Mouse (Mus musculus) NIH3T3 (cell line): ENCODE data around the gene Ptgdr2.

Source experiments
- DNase-seq: peaks from one replicate; pipeline ENCODE4 v3.0.0-alpha.2; 2012; ENCODE audit warnings: low read depth

Gene Ptgdr2

DNA sequence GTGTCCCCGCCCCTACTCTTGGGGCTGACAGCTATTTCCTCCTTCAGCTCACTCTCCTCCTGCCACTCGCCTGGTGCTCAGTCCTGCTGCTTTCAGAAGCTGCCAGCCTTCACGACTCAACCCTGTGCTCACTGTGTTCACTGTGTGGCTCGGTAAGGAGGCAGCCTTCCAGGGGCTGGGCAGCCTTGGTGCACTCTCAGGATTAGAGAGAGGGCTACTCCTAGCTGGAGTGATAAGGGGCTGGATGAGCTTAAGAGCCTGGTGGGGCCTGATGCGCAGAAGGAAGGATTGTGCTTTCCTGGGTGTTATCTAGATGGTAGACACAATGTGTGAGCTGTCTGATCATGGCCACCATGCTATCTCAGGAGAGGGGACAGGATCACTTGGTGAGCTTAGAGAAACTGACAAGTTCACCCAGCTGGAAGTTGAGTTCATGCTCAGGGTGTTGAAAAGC, at the start of gene Ptgdr2:
TSS of gene Ptgdr2 (plus strand) at position 51 of the 454 bp plus-strand sequence.
- DNase-seq, result no peak

DNA sequence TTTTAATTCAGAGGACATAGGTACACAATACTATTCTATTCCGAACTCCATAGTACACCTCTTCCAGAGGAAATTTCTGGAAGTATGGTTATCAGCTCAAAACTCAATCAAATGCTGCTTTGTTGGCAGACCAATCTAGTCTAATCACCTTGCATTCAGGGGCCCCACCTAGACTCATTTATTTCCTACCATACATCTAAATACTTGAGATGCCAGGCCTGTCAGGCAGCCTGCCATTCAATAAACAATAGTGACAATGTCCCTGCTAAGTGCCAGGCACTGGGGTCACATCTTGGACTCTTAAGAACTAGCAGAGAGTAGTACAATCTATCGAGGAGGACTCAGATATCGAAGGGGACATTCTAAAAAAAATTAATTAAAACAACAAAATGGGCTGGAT, 44.8 kb upstream of the Ptgdr2 start:
- DNase-seq, result no peak

DNA sequence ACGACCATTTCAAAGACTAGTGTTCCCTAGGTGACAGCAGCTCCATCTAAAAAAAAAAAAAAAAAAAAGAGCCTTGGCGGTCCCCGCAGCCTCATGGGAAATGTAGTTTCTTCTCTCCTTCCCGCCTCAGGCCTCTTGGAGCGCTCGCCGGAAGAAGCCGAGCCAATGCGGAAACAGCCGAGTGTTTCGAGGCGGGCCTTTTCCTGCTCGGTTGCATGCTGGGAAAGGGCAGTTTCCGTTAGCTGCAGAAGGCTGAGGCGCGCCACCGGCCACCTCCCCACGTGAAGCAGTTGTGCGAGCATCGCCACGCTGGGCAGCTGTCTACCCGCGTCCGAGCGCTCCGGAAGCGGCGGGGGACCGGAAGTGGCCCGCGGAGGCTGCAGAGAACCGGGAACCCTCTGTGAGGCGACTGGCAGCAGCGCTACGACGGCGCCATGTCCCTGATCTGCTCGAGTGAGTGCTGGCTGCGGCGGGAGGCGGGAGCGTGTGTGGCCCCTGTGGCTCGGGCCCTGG, 41.9 kb upstream of the Ptgdr2 start, which contains the start of gene Prpf19:
TSS of gene Prpf19 (plus strand) at position 216 of the 513 bp plus-strand sequence.
- peak; percentile 99 for DNase-seq

DNA sequence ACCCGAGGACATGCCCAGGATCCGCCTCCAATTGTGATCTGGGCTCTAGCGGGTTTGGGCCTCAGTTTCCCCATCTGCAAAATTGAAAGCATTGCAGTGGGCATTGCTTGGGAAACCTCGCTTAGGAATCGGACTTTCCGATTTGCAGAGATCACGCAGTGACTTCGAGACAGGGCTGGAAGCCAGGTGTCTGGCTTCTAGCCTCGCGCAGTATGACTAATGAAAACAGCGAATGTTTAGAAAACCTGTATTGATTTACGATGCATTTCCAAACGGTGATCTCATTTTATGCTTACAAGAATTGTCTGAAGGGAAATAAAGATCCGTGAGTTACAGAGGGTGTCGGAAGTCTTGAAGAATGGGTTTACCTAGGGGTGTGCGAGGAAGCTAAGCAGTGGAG, 41.3 kb upstream of the Ptgdr2 start:
- DNase-seq, result peak; percentile 82

DNA sequence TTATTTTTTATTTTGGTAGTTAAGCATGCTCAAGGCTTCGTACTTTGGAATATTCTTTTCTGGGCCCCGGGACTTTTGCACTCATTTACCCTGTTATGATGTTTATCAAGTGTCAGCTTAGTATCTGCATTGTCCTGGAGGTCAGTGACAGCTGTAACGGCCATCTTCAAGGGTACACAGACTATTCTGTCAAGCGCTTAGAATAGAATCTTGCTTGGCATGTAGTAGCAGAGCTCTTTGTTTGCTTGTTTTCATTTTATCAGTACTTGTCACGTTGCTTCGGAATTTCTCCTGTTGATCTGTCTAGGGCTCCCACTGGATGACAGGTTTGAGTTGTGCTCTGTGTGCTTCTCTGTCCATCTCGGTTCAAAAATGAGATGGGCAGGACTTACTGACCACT, 40.1 kb upstream of the Ptgdr2 start:
- no peak for DNase-seq

DNA sequence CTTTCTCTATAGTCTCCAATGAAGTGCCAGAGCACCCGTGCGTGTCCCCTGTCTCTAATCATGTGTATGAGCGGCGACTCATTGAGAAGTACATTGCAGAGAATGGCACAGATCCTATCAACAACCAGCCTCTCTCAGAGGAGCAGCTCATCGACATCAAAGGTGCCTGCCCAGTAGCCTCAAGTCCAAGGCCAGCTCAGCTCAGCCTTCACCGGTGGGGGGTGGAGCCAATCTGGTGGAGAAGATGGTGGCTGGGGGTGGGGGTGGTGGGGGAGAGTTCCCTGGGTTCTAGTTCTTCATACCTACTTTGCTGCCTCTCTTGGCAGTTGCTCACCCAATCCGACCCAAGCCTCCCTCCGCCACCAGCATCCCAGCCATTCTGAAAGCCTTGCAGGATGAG, 39.5 kb upstream of the Ptgdr2 start:
- DNase-seq, result no peak

DNA sequence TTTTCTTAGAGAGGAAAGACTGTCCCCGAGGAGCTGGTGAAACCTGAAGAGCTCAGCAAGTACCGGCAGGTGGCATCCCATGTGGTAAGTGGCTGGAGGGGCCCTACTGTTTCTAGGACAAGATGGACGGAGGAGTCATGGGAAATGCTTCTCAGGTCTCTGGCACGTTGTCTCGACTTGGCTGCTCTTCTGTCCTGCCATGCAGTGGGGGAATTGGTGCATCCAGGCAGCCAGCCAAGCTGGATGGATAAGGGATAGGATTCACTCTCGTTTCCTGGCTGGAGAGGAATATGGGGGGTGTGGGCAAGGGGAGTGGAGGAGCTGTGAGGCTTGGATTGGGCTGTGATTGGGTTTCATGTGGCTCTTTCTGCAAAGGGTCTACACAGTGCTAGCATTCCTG, 36.6 kb upstream of the Ptgdr2 start:
- DNase-seq, result no peak

DNA sequence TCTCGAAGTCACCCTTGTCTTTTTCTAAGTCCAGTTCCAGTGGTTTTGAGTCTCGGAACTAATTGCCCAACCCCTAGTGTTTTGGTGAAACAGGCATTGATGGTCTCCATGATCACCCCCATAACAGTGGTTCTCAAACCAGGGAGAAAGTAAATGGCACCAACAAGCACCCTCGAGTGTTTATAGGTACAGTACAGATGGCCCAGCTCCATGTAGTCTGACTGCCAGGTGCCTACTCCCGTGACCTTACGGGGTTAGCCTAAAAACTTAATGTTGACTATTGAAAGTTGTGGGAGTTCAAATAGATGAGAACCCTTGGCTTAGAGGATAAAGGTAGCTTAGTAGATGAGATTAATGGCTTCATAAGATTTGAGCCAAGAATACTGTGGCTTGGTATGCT, 35.9 kb upstream of the Ptgdr2 start:
- no peak for DNase-seq

DNA sequence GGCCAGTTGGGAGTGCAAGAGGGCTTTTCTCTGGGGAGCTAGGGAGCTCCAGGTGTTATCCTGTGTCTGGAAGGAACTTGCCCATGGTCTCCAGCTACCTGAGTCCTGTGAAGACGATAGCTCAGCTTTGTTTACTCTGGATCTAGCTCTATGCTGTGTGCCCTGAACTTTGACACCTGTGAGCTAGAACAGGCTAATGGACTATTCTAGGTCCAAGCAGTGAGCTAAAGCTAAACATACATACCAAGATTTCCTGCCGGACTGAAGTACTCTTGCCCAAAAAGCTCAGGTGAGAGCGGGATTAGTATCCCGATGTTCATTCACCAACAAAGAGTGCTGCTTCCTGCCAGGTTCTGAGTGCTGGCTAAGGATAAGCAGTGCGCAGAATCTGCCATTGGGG, 32.4 kb upstream of the Ptgdr2 start:
- DNase-seq, result no peak

DNA sequence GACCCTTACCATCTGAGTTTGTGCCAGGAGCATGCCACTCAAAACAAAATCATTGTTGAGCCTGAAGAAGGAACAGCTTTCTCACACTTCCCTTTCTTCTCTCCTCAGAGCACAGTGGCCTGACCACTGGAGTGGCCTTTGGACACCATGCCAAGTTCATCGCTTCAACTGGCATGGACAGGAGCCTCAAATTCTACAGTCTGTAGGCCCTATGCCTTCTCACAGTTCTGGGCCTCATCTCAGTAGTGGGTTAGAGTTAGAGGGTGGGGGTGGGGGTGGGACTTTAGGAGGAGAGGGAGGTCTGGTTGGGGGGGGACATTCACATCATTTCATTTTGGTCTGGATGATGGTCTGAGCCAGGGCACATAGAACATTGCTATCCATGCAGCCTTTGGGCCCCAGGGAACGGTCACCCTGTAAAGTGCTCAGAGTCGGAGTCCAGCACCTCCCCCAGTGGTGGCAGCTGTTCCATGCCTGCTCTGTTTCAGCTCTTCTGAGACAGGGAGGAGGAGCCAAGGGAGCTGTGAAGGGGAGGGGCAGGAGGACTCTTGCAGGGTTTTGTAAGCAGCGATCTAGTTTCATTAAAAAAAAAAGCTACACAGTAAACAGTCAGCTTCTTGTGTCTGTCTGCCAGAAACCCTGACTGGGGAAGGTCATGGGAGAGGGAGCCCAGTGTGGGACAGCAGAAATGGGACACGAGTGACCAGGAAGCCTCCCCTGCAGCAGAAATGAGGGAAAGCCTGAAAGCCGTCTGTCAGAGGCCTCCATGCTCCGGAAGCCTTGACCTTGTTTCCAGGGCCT, 31.8 kb upstream of the Ptgdr2 start:
- peak; percentile 58 for DNase-seq

DNA sequence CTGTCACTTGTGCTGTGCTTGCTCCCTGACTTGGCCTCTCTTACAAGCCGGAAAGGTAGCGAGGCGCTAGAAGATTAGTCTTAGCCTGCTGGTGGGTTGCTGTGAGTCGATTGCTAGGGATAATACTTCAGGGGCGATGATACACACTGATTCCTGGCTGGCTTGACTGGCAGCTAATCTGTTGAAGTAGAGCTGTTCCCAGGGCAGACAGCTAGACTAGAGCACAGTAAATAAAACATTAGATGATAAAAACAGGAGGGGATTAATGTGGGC, 31.3 kb upstream of the Ptgdr2 start:
- no peak for DNase-seq

DNA sequence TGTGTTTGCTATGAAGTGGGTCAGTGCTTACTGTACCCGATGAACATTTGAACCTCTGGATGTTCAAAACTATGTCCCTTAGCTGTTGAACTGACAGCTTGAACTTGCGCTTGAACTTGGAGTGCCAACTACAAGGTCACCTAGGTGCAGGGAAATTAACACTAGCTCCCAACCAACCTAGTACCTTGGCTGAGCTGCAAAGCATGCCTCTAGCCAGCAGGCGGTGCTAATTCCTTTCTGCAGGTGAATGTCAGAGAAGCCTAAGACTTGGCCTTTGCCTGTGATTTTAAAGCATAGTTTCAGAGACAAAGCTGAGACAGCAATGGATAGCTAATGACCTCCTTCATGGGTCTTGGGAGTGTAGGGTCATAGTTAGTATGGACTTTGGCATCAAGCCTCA, 29.1 kb upstream of the Ptgdr2 start:
- peak; percentile 81 for DNase-seq

DNA sequence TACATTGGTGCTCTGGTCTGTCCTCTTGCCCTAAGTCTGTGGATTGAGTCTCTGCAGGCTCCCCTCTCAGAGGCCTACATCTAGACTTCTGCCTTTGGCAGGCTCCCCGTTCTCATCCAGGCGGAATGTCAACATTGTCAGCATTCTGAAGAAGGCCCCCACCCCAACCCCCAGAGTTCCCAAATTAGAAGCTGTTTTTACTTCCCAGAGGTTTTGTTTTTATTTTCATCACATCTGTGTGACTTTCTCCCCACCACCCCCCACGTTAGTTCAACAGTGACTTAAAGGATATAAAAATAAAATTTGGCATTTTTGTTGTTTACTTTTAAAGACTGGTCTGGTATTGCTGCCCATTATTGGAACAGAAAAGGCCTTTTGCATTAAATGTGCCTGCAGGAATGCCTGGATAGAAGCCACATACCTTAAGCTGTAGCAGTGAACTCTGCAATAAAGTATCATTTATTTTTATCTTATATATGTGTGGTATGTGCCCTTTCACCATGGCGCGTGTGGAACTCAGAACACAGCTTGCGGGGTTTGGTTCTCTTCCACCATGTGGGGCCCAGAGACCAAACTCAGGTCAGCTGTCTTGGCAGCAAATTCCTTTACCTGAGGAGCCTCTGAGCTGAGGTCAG, 27.8 kb upstream of the Ptgdr2 start:
- DNase-seq, result peak; percentile 90

DNA sequence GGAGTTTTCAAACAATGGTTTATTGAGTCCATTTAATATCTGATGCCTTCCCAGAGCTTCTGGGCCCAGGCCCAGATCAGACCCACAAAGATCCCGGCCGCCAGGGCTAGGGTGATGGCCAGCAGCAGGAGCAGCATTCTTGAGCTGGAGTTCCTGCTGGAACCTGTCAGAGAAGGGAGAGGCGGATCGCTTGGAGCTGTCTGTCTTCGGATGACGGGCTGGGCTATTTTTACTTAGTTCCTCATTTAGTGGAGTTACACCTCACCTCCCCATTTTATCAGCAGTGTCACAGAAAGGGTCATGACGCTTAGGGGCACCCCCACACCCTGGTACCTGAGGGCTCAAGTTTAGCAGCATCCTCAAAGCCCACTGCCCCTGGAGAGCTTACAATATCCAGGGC, 22.7 kb upstream of the Ptgdr2 start:
- DNase-seq, result peak; percentile 43

DNA sequence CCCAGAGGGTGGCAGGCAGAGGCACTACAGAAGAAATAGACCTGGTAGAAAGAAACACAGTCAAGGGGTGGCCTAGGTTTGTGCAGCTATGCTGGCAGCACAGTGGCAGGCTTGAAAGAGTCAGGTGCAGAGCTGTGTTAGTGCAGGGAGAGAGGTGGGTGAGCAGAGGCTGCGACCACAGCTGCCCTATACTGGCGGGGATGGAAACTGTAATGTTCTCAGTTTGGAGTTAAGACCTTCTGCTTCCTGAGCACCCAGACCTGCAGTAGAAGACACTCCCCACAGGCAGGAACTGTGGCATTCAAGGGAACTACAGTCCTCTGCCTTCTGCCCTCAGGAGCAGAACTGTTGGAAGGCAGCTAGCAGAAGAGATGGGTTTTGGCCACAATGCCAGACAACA, 22.1 kb upstream of the Ptgdr2 start:
- DNase-seq, result no peak

DNA sequence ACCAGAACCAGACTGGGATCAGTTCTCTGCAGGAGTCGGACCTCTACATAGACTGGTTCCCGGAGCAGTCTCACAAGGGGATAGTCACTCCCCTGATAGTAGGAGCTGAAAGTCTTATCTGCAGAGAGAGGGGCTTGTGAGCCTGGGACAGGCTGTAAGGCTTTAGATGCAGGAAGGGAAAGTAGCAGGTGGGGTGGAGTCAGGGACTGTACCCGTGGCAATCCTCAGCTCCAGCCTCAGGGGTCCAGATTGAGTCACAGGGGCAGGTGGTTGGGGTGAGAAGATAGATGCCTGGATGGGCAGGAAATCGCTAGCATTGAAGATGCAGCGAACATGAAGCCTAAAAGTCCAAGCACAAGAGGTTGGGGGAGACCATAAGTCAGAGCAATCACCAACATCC, 20.5 kb upstream of the Ptgdr2 start:
- no peak for DNase-seq

DNA sequence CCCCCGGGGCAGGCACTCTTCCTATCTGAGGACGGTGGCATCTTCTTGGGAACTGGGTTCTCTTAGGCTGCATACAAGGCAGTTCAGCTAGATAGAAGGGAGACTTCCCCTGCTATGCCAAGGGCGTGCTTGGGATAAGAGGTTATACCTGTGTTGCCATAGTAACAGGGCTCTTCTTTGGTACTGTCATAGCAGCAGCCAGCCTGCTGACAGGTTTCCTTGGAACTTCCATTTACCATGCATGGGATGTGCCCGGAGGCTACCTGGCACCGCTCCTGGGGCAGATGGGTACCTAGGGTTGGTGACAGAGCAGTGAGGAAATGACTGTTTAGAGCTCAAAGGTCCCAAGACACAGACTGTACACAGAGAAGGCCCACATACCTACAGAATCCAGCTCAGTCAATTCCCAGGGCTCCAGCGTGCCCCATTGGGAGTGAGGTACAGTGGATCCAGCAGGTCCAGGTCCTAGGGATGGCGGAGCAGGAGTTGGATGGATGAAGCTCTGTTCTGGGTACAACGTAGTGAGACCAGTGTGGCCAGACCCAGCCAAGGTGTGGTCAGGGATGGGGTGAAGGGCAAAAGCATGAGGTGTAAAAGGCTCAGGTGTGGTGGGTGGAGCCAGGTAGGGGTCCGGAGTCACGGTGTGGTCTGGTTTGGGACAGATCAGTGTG, 18.5 kb upstream of the Ptgdr2 start:
- DNase-seq, result no peak

DNA sequence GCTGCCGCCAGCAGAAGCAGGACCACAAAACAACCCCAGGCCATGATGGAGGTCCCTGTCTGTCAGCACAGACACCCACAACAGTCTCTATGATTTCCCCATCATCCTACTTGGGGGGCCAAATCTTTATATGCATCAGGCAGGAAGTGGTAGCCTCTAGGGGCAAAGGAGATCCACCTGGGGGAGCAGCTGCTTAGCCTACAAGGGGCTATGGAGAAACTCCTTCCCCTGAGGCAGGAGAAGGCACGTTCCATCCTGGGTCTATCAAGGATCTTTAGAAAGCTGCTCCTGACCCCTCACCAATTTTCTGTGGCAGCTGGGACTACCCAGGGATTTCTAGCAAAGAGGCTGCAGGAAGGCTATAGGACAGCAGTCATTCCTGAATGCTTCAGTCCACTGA, 16.4 kb upstream of the Ptgdr2 start, which contains the start of gene Zp1:
TSS of gene Zp1 (minus strand) at position 101 of the 400 bp plus-strand sequence.
- DNase-seq, result no peak

DNA sequence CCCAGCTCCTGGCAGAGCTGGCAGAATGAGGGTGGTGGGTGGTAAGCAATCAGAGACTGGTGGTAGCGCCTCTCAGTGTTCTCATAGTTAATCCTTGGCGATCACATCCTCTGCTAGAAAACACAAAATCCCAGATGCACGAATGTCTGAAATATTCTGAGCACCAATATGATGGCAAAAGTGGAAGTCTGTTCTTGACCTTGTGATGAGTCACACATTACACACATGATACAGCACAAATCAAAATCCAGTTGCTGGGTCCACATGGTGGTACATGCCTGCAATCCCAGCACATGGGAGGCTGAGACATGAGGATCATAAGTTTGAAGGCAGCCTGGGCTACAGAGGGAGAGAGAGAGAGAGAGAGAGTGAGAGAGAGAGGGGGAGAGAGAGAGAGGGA, 15.9 kb upstream of the Ptgdr2 start:
- peak; percentile 35 for DNase-seq

DNA sequence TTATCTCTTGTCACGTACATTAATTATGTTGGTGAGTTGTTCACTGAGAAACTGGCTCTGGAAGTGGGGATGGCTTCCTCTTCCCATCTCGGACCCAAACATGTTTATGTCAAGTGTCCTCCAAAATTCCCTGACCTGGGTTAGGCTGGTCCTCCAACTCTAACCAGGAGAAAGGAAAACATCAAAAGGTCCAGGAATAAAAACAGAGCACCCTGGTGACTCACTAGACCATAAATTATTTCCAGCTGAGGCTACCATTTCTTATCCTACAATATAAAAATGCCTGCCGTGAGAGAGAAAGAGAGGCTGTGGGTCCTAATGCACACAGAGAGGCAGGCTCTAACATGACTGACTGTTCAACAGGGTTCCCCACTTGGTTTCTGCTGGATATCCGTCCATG, 12.7 kb upstream of the Ptgdr2 start:
- DNase-seq, result peak; percentile 62

DNA sequence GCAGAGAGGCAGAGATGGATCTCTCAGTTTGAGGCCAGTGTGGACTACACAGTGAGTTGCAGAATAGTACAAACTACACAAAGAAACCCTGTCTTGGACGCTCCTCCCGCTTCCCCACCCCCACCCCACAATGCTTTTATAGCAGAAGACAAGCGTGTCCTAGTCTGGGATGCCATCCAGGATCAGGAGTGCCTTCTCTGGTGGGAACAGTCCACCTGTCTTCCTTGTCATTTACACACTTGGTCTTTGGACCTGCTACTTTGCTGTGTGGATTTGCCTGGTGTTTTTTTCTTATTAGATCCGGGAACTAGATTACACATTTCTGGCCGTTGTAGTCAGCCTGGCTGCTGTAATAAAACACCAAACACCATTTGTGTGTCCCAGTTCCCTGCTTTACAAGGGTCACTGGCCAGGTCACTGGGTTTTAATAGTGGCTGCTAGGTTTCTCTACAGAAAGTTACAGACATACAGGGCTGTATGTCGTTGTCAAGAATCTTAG, 10.8 kb upstream of the Ptgdr2 start:
- peak; percentile 44 for DNase-seq

DNA sequence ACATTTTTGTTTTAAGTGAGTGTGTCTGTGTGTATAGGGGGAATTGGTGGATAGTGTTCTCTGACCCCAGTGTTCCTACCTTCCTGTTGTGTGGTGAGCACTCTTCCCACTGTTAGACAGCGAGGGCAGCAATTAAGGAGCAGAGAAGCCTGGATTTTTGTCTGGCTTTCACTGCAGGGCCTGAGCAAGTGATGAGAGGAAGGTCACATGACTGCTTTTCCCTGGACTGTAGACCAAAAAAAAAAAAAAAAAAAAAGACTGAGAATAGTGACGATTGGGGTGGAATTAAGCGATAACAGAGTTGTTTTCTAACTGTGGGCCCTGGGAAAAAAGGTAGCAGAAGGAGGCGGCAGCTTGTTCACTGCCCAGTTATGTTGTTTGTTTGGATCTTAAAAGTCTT, 10.3 kb upstream of the Ptgdr2 start:
- peak; percentile 46 for DNase-seq

DNA sequence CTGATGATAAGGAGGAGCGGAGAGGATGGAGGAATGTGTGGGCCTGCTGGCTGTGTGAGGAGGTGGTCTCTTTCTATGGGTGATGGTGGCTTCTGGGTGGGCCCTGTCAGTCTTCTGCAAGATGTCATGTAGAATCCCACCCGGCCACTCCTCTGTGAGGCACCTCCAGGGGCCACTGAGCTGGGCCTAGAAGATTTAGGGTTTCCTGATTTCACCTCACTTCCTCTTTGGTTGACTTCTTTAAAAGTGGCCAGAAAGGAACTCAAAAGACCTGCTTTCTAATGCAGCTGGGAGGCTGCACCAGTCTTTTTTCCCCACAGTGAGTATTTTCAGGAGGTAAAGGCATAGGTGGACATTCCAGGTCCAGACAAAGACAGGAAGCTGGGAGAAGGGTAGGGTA, 6.3 kb upstream of the Ptgdr2 start:
- no peak for DNase-seq
